Mouse (Mus musculus) adrenal gland, postnatal 14 days (tissue): ENCODE results near the gene Wiz. TPM values are rescaled to one million over a fixed set of nuclear protein-coding genes. Genes with fewer than 3 reads are reported as not detected.

Experiments used
- DNase-seq: peaks from one replicate; pipeline ENCODE4 v3.0.0; 2021; ENCODE audit warnings: mixed read lengths
- total RNA-seq: library from RNA; stranded (reverse); gene quantifications from 2 replicates; pipeline ENCODE4 v1.2.3, GENCODE M21; 2021

The Wiz gene
- total RNA-seq, 1 experiment from 2014 or later, result 41.8 TPM

DNA sequence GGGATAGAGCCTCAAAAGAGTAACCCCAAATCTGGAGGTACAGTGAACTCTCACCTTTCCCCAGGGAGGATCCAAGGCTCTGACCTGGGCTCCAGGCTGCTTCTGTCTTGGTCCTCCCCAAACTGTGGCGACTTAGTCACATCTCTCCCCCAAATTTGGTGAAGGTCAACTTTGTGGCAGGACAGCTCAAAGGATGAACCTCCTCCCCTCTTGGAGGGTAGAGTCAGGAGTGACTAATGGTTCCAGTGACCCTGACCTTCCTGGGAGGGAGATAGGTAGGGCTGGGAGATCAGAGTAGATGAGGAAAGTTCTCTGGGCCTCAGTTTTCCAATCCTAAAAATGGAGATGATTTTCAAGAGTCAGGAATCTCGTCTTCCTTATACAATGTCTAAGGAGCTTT is 10.5 kb downstream of the Wiz start:
- DNase-seq, result peak; percentile 51

DNA sequence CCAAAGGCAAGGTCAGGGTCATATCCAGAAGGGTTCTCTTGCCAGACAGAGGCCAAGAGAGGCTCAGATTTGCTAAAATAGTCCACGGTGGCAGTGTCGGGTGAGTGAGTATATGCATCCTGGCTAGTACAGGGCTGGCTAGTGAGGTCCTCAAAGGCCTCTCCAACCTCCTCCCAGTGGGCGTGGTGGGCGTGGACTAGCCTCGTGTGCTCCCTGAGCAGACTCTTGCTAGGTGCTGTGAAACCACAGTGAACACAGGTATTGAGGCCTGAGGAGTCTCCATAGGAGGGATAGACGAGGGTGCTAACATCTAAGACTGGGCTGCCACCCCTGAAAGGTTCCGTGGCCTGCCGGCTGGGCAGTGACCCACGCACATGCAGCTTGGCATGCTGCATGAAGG is 12.1 kb downstream of the Wiz start:
- DNase-seq, result no peak

DNA sequence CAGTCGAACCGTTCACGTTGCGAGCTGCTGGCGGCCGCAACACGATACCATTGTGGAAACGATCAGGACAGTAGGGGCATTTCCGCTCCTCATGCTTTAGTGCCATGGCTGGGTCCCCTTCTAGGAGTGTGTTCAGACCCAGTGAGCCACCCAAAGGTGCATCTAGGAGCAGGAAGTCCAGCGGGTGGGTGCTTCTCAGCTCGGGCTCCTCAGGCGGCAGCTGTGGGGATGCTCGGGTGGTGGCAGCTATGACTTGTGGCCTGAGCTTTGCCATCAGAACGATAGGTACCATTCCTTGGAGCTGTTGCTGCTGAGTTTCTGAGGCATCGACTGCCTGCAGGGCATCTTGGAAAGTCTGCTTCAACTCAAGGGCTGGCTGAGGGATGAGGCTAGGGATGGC is 12.8 kb downstream of the Wiz start:
- no peak for DNase-seq

DNA sequence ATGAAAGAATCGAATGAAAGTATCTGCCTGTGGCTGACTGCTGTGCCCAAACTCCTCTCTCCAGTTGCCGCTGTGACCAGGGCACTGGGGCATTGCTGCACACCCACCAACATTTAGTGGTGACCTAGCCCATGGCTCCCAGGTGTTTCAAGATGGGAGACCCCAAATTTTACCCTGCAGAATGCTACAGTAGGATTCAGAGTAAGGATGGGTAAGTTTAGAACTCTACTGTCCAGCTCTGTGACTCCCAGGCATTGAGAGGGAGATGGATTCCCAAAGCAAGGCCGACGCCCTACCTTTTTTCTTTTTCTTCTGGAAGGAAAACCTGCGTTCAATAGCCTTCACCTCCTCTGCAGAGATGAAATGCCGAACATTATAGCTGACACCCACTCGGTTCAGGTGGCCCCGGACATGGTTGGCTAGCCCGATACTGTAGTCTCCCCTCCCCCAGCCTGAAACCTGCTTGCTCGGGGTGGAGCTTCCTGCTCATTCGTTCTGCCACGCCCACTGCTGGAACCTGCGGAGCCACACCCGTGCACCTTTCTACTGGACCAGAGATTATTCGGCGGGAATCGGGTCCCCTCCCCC is 20.2 kb downstream of the Wiz start:
- no peak for DNase-seq

DNA sequence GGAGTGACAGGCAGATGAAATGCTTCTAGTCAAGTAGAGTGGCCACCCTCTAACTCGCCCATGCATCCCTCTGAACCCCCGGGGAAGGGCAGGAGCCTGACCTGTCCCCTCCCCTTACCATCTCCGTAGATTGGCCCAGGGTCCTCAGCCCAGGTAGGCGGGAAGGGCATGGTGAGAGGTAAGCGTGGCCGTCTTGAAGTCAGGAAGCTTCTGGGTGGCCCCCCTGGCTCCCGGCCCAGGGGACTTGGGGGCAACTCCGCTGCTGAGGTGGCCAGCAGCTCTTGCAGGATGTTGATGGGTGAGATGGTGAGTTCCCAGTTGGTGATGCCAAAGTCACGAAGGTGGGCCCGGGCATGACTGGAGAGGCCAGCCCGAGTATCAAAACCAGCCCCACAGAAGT is 21.5 kb downstream of the Wiz start:
- DNase-seq, result no peak

DNA sequence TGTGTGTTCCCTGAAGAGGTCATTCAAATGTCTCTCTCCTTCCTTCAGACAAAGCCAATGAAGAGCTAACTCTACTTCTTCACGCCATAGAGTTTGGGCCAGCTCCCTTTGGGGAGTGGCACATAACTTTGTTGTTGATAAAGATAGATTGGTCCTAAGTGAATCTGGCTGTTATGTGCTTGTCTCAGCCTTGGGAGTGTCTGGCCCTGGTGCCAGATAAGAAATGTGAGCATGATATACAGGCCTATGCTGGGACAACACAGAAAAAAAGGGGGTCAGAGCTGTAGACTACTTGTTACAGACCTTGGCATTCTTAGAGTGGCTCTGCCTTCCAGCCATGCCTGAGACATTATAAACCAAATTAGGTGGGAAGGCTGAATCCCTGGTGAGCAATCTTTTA is 23.9 kb downstream of the Wiz start:
- DNase-seq, result no peak

DNA sequence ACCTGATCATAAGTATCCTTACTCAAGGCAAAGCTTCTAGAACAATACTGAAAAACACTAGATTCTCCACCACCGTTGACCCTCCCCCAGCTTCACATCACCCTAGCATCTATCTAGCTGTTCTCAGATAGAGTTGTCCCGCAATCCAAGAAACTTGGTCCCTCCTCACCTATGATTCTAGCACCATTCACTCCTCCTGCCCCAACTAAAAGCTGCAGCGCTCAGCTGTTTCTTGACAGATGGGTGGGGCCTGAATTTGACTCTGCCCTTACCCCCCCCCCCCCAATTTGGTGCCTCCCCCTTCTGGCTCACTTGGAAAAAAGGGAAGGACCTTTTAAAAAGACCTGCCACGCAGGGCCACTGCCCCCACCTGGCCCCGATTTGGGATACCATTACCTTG is 24.4 kb downstream of the Wiz start:
- no peak for DNase-seq

DNA sequence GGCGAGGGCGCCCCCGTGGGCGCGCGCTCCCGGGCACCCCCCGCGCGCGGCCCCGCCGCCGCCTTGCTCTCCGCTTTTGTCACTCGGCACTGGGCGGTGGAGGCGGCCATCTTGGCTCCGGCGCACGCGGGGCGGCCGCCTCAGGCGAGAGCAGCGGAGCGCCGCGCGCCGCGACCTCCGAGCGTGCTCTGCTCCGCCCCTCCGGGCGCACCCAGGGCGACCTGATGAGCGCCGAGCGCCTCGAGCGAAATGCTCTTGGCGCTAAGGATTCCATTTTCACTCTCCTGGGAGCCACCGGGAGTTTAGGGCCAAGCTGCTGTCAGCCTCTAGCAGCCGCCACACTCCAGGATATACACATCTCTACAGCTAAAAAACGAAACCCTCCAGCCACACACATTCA is 24.9 kb downstream of the Wiz start:
- peak; percentile 94 for DNase-seq

DNA sequence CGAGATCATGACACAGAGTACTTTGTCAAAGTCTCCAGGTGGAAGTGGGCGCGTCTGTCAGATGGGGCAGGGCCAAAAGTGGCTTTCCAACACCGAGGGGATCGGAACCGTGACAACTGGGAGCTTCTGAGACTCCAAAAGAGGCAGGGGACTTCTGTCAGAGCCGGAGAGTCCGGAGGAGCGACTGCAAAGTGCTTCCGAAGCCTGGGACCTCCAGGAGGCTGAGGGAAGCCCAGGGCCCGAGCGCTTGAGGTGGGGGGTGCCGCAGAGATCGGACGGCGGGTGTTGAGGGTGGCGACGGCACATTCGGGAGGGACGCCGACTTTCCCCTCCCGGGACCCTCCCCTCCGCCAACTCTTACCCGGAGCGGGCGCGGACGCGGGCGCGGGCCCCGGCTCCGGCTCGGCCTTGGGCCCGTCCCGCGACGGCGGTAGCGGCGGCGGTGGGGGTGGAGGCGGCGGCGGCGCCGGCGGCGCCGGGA is 25.4 kb downstream of the Wiz start:
- peak; percentile 56 for DNase-seq

DNA sequence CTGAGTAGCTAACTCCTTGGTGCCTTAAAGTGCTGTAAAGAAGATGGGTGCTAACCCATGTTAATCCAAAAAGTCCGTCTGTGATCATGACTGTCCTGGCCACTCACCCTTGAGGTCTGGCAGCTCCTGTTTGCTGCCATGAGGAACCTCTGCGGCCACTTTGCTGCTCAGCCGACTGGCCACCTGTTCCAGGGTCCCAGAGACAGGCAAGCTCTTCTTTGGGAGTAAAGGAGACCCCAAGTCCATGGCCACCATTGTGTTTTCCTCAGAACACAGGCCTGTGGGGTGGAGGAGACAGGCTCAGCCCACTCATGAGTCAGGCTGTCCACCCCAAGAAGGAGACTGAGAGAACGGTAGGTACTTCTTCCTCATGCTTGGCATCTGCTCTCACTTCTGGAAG is 26.6 kb downstream of the Wiz start:
- DNase-seq, result no peak

DNA sequence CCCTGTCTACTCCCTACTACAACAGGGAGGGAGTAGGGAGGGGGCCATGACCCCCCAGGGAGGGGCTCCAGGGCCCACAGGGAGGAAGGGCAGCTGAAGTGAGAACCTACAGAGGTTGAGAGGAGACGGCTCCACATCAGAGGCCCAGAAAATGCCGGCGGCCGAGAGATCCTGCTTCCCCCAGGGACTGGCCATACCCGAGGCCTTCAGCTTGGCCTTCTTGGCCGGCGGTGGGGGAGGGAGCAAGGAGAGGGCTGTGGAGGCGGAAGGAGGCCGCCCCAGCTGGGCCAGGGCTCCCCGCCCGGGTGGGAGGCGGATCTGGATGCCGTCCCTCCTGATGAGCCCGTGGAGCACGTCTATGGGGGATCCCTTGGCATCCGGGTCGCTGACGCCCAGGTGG is 29.3 kb downstream of the Wiz start:
- DNase-seq, result peak; percentile 84

DNA sequence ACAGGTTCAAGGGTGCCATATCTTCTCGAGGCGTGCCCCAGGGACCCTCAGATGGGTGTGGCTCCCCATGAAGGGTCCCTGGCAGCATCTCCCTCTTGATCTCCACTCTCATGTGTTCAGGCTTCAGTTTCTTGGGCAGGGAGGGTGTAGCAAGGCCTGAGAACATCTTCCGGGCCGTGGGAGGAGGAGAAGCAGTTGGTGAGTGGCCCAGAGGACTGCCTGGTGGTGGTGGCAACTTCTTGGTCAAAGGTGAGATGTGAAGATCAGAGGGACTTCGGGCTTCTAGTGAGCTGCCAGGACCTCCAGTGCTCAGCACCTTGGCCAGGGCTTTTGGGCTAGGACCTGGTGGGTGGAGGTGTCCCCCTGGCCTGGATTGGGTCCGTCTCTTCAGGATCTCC is 30.3 kb downstream of the Wiz start:
- DNase-seq, result no peak

DNA sequence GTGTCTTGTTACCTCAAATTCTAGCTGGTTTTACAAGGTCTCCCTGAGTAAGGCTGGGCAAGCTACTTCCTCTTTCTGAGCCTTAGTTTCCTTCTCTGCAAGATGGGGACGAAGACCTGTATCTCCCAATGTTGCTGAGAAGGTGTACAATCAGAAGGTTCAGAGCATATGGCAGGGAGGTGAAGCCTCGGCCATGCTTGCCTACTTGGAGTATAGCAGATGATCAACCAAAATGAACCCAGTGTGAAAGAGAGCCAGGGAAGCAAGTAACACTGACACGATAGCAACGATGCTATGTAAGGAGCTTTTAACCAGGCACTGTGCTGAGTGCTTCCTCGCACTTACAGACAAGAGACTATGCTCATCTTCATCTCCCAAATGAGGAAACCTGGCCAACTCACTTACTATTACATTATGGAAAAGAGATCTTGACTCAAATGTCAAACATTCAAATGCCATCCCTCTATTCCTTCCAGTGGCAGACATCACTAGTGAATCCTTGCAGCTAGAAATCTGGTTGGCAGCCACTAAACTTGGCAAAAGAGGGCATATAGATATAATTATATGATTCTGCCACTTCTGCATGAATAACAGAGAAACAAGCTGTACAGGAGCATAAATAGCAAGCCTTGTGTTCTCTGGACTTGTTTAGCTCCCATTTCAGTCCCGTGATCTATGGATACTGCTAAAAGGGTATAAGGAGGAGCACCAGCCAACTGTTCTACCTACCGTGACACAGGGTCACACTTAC is 30.9 kb downstream of the Wiz start:
- DNase-seq, result no peak

DNA sequence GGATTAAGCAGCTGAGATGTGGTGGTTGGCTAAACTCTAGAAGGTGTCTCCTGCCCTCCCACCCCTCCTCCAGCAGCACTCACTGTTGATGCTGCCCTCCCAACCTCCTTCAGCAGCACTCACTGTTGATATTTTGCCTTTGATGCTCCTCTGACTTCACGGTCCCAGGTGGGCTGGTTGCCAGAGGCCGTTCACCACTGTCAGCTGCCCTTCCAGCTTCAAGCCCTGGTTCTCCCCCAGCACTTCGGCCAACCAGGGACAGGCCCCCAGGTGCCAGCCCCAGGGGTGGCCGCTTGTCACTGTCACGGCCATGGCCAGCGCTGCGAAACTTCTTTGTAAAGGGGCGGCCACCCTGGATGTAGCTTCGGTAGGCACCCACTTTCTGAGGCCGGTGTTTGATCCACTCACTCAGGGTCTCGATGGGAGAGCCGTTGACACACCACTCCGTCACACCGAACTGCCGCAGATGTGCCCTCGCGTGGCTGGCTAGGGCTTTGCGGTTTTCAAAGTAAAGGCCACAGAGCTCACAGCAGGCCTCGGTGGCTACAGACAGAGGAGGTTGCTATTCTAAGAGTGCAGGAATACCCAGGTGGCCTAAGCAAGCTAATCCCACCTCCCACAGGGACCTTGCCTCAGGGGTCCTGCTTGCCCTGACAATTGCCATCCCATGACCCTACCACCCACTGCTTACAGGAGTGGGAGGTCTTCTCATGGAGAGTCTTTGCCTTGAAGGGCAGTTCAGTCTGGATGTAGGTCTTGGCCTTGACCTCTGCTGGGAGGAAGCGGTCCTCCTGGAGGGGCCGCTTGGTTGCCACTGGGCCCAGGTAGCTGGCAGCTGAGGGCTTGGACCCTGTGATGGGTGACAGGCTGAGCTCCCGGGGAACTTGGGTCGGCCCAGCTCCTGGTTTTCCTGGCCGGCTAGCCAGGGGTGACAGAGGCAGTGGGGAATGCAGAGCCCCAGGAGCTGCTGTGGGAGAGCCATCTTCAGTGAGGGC is 32.2 kb downstream of the Wiz start:
- DNase-seq, result peak; percentile 71

DNA sequence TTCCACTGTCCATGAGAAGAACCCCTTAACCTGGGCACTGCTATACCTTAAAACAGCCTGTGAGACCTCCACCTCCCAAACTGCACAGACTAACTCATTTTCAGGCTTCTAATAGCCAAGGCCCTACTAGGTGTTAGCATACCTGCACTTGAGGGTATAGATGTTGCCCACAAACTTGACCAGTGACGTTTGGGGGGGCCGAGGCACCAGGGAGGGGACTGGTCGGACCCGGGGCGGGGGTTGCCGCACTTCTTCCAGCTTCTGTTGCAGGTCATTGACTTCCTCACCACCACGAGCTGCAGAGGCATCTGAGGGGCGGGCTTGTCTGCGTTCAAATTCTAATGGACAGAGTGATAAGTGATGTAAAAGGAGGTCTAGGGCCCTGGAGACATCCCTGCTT is 33.0 kb downstream of the Wiz start:
- DNase-seq, result peak; percentile 5

DNA sequence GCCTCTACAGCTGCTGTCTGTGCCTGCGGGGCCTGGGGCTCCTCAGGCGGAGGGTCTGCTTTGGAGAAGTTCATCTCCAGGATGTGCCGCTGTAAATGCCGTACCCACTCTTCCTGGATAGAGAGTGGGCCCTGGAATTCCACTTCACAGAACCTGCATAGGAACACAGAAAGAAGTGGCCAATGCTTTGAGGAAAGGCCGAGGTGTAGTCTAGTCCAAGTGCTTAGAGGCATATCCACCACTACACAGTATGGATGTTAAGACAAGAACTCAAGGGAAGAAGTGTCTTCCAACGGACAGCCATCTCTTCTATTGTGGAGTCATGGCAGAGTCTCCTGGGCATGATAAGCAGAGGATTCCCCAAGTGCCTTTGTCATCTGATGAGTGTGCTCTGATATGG is 34.2 kb downstream of the Wiz start:
- DNase-seq, result no peak

DNA sequence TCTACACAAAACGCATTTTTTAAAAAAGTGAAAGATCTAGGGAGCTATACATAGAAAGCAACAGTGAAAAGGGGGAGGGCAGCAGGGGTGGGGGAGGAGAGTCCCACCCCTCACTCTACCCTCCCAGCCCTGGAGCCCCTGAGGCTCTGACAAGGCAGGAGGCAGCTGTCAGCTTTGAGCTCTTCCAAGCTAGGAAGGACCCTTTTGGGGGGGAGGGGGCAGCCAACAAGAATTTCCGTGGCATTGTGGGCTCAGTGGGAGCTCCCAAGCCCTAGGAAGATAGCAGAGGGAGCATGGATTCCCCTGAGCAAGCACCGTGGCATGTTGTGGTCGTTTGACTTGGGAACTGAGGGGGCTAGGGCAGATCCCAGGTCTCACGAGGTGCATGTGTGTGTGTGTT is 35.0 kb downstream of the Wiz start:
- no peak for DNase-seq

DNA sequence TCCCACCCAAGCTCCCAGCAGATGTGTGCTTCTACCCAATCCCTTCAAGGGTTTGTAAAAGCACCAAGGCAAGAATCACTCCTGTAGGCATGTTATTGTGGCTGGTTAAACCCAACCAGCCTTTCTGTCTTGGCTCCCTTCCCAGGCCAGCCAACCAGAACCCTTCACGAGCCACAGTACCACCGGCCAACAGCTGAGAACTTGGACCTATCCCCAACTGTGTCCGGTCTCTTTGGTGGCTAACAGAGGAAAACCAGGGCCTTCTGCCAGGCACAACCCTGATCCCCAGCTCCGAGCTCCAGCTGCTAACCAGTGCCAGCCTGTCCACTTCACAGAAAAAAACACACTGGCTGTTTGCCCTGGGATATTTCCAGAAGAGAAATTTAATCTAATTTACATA is 35.5 kb downstream of the Wiz start:
- DNase-seq, result peak; percentile 73

DNA sequence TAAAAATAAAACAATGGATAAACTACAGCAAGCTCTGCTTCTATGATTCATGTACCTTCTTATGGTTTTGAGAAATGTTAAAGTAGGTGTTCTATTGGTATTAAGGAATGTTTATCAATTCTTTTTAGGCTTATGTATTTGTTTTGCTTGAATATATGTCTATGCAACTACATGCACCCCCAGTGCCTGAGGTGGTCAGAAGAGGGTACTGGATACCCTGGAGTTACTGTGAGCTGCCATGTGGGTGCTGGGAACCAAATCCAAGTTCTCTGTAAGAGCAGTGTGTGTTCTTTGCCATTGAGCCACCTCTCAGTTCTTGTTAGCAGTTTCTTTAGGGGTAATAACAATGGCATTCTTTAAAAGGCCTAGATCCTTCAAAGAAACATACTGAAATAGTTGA is 37.5 kb downstream of the Wiz start:
- DNase-seq, result no peak

DNA sequence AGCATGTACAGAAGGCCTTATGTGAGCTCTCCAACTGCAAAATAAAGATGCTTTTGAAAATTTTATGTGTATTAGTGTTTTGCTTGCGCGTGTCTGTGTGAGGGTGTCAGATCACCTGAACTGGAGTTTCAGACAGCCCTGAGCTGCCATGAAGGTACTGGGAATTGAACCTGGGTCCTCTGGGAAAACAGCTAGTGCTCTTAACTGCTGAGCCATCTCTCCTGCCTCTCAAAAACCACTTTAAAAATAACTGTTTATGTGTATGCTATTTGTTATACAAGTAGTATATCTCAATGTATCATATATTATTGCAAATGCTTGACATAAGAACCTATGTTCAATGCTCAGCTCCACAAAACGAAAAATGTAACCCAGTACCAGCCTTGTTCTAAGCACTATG is 38.0 kb downstream of the Wiz start:
- no peak for DNase-seq

DNA sequence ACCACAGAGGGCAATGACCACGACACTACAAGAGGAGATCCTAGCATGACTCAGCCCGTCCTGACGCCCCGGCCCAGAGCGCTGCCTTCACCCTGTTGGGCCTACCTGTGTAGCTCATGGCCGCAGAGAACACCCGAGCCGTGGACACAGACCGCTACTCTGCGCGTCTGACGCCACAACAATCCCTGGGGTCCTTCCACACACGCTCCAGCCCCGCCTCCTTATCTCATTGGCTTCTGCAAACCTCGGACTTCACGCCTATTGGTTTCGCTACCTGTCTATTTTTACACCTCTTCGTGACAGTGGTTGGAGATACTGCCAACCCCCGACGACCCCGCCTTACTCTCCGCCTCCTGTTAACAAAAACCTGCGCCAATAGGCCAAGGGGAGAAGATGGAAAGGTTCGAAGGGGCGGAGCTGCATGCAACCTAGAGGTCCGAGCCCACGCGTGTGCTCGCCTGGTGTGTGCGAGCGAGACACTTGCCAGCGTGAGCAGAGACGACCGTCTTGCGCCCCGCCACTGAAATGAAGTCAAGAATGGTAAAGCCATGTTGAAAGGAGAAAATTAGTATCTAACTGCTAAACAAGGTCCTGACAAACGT is 38.8 kb downstream of the Wiz start, which contains the start of gene Akap8l:
Gene Akap8l (minus strand): TSS at position 226 of the 602 bp plus-strand sequence.
- DNase-seq, result peak; percentile 97

DNA sequence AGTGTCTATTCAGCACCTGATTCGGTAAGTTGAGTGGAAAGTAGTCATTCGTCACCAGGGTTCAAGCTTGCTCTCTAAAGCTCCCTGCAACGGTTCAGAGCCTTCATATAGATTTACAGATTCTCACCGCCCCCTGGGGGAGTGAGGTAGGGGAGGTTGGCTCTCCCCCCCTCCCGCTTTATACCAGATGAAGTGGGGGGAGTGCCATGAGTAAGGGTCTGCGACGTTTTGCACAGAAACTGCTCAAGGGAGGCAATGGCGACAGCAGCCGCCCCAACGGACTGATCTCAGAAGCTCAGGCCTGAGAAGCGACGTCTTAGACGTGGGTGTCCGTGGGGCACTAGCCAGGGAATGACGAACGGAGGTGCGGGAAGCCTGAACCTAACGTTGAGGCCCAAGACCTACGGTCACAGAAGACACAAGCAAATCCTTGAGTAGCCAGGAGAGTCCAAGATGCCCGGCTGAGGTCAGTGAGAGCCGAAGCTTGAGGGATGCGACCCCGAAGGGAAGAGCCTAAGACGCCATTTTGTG is 39.3 kb downstream of the Wiz start:
- DNase-seq, result no peak
